Mouse (Mus musculus) left cerebral cortex, adult 2 months (tissue): ENCODE measurements at regions not wholly inside any gene's neighbourhood (a gene's known extent, or its start where the extent isn't known, plus 50 kb on each side); places are given as distances from the start of the nearest gene placed in this dataset.

Source experiments
- DNase-seq, 2 experiments: peaks; one replicate each; pipeline ENCODE4 v3.0.0; 2021 to 2022; ENCODE audit warnings: low spot score in 2 of 2, mixed read lengths in 1 of 2; ENCODE audit errors: extremely low spot score in 1 of 2
- H3K27ac ChIP-seq: fragments of 200-600 bp; 2 replicates; pipeline ENCODE4 v1.8.1; 2022
- H3K4me3 ChIP-seq: fragments of 200-600 bp; 2 replicates; pipeline ENCODE4 v1.8.1; 2022
- CTCF ChIP-seq: fragments of 200-600 bp; IDR thresholded peaks from 2 replicates; pipeline ENCODE4 v1.8.1; 2022; ENCODE audit warnings: antibody characterized with exemption, mild to moderate bottlenecking, moderate library complexity
- intact Hi-C: fragments of 180-260 bp; cut with DNase I; formaldehyde crosslinking; loops from one replicate; pipeline ENCODE4 v1.15.1; 2025

DNA sequence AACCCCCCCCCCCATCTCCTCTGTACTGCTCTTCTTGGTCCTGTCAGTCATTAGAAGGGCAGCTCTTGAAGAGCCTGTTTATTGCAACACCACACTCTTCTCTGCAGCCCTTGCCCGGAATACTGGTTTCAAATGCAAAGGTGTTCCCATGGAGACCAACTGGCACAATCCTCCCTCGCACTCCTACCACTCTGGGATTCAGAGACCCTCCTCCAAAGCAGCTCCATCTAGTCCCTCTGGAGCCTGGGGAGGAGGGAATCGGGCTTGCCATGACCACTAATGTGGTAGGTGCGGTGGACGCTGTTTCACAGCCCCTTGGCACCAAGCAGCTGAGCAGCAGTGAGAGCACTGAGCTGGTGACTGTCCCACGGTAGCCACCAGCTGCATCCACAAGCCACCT is 83.1 kb downstream of the Stk35 start:
- peak; percentile 39 to 45 for DNase-seq
- Histone ChIP-seq H3K27ac (peak overlapping the region; percentile 70; the same call in 1 of the 2 replicates), H3K4me3 (no peak overlapping the region)
- TF ChIP-seq CTCF = no peak
- intact Hi-C loops = loop anchor here (5.0 kb wide), 1 partner anchor 284 kb away; no protein-coding TSS in a partner anchor

DNA sequence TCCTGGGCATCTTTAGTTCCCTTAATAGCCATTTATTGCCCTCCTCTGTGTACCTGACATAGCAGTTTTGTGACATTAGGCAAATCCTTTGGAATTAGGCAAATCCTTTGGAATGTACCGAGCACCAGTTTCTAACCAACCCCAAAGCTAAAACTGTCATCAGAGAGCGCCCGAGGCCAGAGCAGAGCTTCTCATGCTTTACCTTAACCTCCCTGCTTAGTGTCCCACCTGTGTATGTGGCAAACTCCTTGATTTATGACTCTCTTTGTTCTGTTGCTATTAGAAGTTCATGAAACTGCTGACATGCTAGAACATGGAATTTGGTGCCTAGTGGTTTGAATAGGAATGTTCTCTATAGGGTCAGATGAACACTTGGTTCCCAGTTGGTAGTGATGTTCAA is 84.0 kb downstream of the Stk35 start:
- Histone ChIP-seq H3K4me3 (no peak overlapping the region), H3K27ac (no peak overlapping the region)
- TF ChIP-seq CTCF = no peak
- DNase-seq = no peak
- intact Hi-C loops = loop anchor here (5.0 kb wide), 1 partner anchor 283 kb away; no protein-coding TSS in a partner anchor

DNA sequence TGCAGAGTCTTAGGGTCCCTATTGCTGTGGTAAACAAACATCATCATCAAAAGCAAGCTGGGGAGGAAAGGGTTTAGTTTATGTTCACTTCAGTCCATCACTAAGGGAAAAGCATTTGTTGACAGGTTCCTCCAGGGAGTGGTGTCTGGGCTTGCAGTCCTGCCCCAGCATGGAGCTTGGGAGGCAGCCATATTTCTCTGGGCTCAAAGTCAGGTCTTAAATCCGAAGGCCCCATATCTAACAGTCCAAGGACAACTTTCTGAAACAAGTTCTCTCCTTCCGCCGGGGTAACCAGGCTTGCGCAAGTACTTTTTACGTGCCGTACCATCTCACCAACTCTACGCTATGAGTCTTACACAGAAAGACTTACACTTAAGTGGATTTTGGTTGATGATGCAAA is 85.2 kb downstream of the Stk35 start:
- Histone ChIP-seq H3K27ac (no peak overlapping the region), H3K4me3 (no peak overlapping the region)
- no peak for TF ChIP-seq CTCF
- intact Hi-C loops = no loop called here
- no peak for DNase-seq

DNA sequence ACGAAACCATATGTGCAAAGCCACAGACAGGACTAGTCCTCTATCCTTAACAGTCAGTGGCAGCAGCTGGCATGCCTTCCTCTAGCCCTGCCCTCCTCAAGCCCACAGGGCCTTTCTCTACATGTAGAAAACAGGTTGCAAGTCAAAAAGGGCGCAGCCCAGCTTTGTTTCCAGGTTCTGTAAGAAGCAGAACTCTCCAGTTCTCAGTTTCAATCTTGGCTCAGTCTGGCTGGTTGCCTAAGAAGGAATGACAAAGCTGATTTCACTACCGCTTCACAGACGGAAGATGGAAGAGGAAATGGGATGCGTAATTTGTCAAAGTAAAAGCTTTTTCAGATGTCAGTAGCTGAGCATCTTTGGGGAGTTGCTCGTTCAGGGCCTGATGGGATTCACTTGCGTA is 92.9 kb downstream of the Stk35 start:
- no peak for TF ChIP-seq CTCF
- intact Hi-C loops = no loop called here
- DNase-seq = no peak
- H3K4me3 ChIP-seq = no peak overlapping the region
- H3K27ac ChIP-seq = peak overlapping the region; percentile 50

DNA sequence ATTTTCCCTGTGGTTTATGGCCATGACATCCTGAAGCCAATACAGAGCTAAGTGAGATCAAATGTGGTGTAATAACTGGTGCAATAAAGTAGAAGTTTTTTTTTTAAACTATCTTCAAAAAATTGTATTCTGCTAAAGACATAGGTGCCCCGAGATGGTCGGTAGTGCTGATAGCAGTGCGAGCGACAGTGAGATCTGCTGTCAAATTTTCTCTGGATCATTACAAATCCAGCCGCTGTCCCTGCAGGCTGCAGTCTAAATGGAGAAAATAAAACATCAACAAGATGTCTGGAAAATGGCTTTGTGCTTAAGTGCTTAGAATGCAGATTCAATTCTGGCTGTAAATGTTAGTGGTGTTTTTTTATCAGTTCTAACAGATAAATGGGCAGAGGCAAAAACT is 93.5 kb downstream of the Stk35 start:
- TF ChIP-seq CTCF = no peak
- intact Hi-C loops = no loop called here
- DNase-seq = no peak
- H3K4me3 ChIP-seq = no peak overlapping the region
- H3K27ac ChIP-seq = peak overlapping the region; percentile 50

DNA sequence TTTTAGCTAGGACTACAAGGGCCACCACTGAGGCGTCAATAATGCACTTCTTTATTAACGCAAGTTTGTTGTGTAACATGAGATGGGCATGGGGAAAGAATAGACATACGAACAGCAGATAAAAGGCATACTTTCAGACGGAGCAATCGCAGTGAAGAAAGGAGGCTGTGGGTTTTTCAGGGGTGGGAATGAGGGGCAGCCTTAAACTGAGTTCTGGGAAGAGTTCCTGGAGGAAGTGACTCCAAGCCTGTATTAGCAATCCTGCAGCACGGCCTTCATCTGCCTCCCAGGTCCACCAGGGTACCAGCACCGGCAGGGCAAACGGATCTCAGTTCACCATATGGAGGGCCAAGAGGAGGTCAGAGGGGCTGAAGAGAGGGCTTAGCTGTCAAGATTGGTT is 94.6 kb downstream of the Stk35 start:
- H3K27ac ChIP-seq = no peak overlapping the region
- intact Hi-C loops = no loop called here
- no peak for TF ChIP-seq CTCF
- no peak for DNase-seq
- H3K4me3 ChIP-seq = no peak overlapping the region

DNA sequence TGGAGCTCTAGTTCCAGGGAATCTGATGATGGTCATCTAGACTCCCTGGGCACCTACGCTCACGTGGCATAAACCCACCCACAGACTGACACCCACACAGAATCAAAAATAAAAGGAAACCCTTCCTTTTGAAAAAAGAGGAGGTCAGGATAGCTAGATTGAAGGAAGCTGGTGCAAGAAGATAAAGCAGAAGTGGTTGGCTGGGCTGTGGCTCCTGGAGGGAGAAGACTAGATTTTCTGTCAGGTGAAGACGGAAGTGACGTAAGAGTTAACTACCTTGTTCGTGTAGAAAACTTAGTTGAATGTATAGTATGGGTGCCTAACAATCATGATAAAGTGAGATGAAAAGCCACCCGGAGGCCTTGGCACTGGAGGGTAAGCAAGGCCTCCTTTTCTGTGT is 95.1 kb downstream of the Stk35 start:
- no peak overlapping the region for H3K4me3 ChIP-seq
- intact Hi-C loops = no loop called here
- no peak overlapping the region for H3K27ac ChIP-seq
- TF ChIP-seq CTCF = no peak
- DNase-seq = no peak

DNA sequence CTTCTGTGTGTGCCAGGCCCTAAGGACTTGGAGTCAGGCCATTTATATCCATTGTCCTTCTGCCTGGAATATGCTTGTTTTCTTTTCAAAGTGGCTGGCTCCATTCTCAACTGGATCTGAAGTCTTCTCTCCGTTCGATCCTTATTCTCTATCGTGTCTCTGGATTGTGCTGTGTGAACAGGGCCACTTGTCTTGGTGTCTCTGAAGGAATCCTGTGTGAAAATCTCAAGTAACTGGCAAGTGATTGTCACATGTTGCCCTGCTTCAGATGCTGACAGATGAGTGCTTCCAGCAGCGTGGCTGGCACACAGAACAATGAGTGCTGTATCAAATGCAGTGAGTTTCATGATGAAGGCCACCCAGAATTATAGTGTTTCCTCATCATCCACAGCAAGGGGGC is 96.4 kb downstream of the Stk35 start:
- intact Hi-C loops = no loop called here
- no peak for DNase-seq
- TF ChIP-seq CTCF = no peak
- Histone ChIP-seq H3K4me3 (no peak overlapping the region), H3K27ac (no peak overlapping the region)

DNA sequence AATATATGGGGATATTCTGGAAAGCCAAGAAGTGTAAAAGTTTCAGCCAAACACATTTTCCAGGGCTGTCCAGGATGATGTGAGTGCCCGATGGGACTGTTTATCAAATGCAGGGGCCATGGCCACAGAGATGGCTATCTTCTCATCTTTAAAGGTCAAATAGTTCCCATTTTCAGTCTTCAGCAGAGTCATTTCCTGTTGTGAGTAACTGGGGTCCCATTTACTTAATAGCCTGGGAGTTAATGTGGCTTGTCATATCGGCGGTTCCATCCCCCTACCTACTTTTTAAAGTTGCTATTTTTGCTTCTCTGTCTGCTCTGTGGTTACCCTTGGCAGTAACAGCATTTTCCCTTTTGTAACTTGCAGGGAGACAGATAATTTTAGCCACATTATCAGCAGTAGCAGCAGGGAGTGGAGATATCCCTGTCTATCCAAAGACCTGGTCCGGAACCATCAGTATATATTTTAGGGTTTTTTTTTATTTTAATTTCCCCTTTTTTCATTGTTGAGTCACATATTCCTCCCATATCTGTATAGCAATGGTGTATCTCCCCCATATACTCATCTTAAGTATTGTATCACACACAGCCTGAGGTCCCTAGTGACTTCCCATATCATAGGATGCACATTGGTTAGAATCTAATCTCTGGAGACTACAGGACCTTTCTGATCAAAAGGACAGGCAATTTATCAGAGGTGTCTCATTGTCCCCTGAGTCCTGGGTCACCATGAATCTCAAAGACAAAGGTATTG is 103.2 kb downstream of the Stk35 start:
- intact Hi-C loops = loop anchor here (2.0 to 10.0 kb wide), 2 partner anchors 263 to 341 kb away; no protein-coding TSS in a partner anchor
- Histone ChIP-seq H3K27ac (no peak overlapping the region), H3K4me3 (no peak overlapping the region)
- TF ChIP-seq CTCF = no peak
- DNase-seq = no peak

DNA sequence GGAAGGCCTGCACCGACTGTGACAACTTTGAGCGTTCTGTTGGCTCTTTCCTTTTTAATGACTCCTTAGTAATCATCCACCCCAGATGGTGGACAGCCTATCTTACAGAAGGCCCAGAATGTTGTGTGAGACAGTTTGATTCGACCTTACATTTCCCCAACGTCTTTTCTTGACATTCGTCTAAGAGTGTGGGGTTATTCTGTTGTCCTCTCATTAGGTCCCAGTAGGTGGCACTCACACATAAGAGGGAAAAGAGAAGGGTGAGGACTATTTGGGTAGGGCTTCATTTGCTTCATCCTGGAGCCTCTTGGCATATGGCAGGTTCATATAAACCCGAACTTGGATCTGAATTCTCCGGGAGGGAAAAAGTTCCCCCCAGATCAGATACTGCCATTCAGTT is 104.4 kb downstream of the Stk35 start:
- Histone ChIP-seq H3K27ac (no peak overlapping the region), H3K4me3 (no peak overlapping the region)
- intact Hi-C loops = loop anchor here (1.0 to 10.0 kb wide), 3 partner anchors 154 to 340 kb away; no protein-coding TSS in a partner anchor
- peak; percentile 78 for TF ChIP-seq CTCF
- peak; percentile 33 to 57 for DNase-seq

DNA sequence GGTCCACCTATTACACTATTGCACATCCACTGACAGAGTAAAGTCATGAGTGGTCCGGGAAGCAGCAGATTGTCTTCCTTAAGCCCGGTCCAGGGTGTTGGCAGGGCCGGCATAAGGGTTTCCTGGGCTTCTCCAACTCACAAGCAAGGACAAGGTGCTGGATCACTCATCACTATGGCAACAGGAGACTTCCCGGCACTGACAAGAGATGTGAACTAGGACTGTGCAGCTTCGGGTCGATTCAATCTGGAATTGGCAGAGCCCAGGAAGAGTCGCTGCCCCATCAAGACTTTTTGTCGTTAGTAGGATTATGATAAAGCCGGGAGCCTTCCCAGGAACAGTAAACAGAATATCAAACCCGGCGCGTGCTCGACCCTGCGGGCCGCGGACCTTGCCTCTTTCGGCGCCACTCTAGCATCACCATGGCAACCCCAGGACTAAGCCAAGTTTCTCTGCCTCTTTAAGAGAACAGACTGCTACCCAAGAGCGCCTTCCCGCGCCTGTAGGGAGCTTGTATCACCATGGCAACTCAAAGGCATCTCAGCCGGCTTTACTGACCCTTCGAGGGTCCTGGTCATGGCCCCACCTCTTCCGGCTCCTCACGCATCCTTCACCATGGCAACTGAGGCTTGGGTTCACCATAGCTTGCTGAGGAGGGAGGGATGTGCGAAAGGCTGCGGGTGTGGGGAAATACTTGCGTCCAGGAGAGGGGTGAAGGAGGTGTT is 103.3 kb upstream of the Tgm3 start:
- Histone ChIP-seq H3K27ac (peak overlapping the region; percentile 85), H3K4me3 (peak overlapping the region; percentile 44)
- TF ChIP-seq CTCF = no peak
- intact Hi-C loops = loop anchor here (1.0 to 10.0 kb wide), 2 partner anchors 79 to 336 kb away; no protein-coding TSS in a partner anchor
- DNase-seq = peak; percentile 63 to 70

DNA sequence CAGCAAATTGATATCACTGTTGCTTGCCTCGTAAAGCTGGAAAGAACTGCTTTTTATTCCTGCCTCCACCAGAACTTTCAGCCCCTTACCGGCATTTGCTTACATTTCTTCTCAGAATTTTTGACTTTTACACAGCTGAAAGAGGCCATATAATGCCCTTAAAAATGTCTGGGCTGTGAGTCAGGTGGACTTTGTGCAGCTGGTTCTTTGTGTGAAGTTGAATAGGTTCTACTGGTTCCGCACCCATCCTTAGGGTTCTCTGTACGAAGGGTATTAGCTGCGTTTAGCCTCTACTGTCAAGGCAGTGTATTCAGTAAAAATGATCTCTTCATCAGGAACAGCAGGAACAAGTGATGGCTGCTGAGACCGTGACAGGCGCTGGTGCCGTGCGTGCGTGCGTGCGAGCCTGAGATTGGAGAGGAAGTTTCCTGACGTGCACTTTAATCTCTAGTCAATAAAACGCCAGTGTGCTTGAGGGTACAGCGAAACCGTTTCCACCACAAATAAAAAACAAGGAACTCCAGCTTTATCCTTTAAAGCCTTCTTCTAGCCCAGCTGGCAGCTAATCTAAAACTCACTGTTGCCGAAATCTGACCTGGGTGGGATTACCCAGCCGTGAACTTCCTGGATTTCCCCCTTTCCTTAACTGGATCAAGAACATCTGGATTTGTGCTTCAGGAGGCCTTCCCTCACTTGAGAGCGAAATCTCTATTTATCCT is 100.8 kb upstream of the Tgm3 start:
- TF ChIP-seq CTCF = no peak
- Histone ChIP-seq H3K4me3 (no peak overlapping the region), H3K27ac (peak overlapping the region; percentile 44; the same call in 1 of the 2 replicates)
- intact Hi-C loops = no loop called here
- no peak for DNase-seq
